Mouse (Mus musculus): ENCODE measurements around the gene Rcan2. TPM values are rescaled to one million over a fixed set of nuclear protein-coding genes. Genes with fewer than 3 reads are reported as not detected.

The Rcan2 gene
- total RNA-seq, 1 experiment from 2014 or later = not detected

DNA sequence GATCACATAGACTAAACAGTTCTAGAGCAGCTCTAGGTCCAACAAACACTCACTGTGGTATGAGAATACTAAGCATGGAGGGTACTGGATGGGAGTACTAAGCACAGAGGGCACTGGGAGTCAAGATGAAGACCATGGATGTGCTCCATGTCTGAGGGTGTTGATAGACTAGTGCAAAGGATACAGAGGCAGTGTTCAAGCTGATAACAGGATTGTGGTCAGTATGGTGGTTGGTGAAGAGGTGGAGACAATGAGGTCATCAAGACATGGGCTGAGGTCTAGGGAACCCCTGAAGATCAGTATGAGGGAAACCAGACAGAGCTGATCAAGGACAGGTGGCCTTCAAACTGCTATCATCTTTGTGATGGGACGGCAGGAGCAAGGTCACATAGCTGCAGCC lies 99.0 kb downstream of the Rcan2 start:
- no peak for ATAC-seq (replicated peaks; ENCODE audit: insufficient number of reproducible peaks, low FRiP score, low TSS enrichment, poor library complexity, severe bottlenecking)

DNA sequence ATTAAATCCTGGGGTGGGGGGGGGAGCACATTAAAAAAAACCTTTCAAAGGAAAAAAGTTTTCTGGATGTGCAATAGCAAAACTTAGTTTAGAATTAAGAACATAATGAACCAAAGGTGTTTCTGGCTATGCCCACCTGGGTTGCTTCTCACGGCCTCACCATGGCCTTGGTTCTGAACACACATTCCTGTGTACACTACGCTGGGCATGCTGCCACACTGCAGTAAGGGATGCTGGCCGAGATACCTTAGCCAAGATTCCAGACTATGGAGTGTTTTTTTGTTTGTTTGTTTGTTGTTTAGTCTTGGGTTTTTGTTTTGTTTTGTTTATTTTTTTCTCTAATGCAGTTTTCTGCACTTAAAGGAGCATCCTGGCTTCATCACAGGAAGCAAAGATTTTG lies 100.3 kb downstream of the Rcan2 start:
- ATAC-seq (replicated peaks; ENCODE audit: insufficient number of reproducible peaks, low FRiP score, low TSS enrichment, poor library complexity, severe bottlenecking) = no peak

DNA sequence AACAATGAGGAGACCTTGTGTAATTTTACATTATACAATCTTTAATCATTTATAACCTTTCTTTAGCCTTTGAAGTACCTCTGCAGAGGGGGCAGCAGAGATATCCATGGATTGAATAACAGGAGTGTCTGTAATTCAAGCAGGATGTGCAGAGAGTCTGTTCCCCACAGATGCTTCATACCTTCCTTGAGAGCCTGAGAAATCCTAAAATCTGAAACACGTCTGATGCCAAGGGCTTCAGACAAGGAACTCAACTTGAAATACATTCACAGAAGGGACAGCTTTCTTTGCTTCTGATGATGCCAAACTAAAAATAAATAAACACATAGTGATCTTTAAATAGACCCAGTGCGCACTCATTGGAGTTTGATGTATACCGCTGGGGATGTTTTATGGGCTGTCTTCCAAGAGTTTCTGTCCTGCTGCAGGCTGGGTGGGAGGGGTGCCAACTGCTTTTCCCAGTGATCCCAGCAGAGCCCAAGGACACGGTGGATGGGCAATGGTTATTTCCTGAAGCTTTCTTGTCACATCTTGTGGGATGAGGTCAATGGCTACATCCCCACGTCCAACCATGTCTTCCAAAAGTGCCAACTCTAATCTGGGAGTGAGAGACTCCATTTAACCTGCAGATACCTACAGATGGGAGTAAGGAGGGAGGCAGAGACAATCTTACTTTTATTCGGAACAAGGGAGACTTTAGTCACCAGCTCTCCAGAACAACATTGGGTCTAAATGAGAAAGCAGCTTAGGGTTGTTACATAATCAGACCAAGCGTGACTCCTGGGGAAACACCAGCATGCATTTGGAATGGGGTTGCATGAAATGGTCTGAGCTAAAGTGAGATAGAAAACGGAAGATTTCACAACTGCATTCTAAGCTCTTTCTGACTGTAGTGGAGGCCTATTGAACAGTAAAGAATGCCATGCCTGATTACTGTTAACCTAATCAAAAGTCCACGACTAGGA lies 102.9 kb downstream of the Rcan2 start:
- no peak for ATAC-seq (replicated peaks; ENCODE audit: insufficient number of reproducible peaks, low FRiP score, low TSS enrichment, poor library complexity, severe bottlenecking)

DNA sequence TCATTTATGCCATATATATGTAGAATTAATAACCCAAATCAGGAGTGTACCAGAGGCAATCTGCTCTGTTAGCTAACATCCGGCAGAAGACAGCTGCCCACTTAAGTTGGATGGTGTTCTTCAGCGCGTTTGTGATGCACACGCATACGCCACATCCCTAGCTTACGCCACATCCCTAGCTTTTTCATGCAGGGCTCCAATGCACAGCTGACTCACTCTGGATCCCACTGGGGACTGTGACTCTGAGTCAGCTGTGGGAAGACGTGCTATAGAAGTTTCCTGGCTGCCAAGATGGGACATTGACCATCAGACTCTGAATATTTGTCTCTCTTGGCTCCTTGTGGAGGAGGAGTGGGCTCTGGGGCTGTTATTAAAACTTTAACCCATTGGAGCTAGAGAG lies 103.7 kb downstream of the Rcan2 start:
- no peak for ATAC-seq (replicated peaks; ENCODE audit: insufficient number of reproducible peaks, low FRiP score, low TSS enrichment, poor library complexity, severe bottlenecking)

DNA sequence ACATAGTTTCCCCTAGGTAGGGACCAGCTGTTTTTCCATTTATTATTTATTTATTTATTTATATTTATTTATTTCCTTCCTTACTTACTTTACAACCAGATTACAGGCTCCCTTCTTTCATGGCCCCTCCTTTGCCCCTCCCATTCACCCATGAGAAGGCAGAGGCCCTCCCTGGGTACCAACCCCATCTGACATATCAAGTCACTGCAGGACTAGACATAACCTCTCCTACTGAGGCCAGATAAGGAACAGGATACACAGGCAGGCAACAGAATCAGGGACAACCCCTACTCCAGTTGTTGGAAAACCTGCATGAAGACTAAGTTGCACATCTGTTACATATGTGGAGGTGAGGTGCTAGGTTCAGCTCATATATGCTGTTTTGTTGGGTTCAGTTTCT lies 105.6 kb downstream of the Rcan2 start:
- no peak for ATAC-seq (replicated peaks; ENCODE audit: insufficient number of reproducible peaks, low FRiP score, low TSS enrichment, poor library complexity, severe bottlenecking)

- no peak for ATAC-seq (replicated peaks; ENCODE audit: insufficient number of reproducible peaks, low FRiP score, low TSS enrichment, poor library complexity, severe bottlenecking)
These were observed 115.0 kb downstream of the Rcan2 start for GRCm38 (mm10) chr17:43916128-43916527.

DNA sequence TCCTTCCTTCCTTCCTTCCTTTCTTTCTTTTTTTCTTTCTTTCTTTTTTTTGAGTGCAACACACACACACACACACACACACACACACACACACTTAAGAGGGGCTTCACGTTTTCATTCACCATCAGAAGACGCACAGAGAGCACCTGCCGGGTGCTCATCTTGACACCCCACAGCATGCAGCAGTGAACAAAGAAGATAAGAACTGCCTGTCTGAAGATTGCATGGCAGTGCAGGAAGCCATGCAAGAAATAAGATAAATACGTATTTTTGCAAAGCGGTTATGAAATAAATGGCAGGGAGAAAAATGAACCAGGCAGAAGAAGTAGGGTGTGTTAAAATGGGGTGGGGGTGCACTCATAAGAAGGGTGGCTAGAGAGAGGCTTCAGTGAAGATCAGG lies 116.0 kb downstream of the Rcan2 start:
- ATAC-seq (replicated peaks; ENCODE audit: insufficient number of reproducible peaks, low FRiP score, low TSS enrichment, poor library complexity, severe bottlenecking) = no peak

GRCm38 (mm10) chr17:43929856-43930255 lies 128.7 kb downstream of the Rcan2 start:
- ATAC-seq (replicated peaks; ENCODE audit: insufficient number of reproducible peaks, low FRiP score, low TSS enrichment, poor library complexity, severe bottlenecking) = no peak

DNA sequence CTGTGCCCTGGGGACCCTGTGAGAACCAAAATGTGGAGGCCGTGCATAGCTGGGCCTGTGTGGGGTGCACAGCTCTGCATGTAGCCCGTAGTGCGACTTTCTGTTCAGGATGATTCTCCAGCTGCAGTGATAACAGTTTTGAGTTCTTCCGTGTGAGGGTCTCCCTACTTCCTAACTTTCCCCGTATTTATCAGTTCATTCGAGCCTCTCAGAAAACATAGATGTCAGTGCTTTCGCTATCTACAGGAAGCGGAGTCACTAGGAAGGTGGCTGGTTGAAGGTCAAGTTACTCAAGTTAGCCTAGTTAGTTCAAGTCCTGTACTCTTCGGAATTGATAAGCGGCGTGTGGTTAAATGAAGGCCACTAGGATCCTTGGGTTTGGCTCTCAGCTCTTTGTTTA lies 130.6 kb downstream of the Rcan2 start:
- ATAC-seq (replicated peaks; ENCODE audit: insufficient number of reproducible peaks, low FRiP score, low TSS enrichment, poor library complexity, severe bottlenecking) = no peak

GRCm38 (mm10) chr17:43934056-43934455 lies 132.9 kb downstream of the Rcan2 start:
- ATAC-seq (replicated peaks; ENCODE audit: insufficient number of reproducible peaks, low FRiP score, low TSS enrichment, poor library complexity, severe bottlenecking) = no peak

DNA sequence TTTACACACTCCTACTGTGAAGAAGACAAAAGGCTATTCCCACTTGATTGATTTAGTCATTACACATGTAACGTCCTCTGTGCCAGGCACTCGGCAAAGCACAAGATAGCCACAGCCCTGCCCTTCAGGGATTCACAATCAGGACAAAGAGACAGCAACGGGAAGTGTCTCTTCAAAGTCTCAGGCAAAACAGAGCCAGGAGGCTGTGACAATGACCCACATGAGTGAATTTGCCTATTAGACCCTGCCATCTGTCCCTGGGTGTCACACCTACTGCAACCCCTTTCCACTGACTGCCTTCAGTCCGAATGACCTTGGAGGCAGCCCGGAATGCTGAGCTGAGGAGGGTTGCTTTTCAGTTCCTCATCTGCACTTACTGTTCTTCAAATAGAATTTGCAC lies 151.1 kb downstream of the Rcan2 start:
- ATAC-seq (replicated peaks; ENCODE audit: insufficient number of reproducible peaks, low FRiP score, low TSS enrichment, poor library complexity, severe bottlenecking) = no peak

DNA sequence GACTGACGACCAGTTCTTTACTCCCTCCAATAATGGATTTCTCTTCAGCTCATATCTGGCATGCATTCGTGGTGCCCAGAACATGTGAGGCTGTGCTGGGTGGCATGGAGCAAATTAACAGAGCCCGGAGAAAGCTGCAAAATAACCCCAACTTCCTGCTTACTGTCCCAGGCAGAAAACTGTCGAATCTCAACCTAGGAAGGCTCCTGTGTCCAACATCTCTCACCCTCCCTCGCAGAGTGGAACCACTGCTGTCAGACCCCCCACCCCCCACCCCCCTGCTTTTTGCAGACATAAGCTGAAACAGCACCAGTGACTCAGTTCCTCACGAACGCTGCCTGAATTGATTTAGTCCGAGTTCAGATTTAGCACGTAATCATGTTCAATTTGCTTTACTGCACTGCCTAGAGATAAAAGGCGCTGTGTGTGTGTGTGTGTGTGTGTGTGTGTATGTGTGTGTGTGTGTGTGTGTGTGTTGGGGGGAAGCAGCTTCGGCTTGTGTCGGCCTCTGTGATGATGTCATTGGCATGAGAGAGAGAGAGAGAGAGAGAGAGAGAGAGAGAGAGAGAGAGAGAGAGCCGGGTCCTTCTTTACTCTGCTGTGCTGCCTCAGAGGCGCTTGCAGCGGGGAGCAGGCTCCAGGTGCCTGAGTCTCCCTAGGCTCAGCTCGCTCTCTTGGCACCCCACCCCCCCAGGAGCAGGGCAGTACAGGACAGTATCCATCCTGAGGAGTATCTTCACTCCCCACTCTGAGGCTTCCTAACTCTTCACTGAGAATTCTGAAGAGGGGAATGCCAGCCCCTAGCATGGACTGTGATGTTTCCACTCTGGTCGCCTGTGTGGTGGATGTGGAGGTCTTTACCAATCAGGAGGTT lies 151.7 kb downstream of the Rcan2 start:
- ATAC-seq (replicated peaks; ENCODE audit: insufficient number of reproducible peaks, low FRiP score, low TSS enrichment, poor library complexity, severe bottlenecking) = no peak

DNA sequence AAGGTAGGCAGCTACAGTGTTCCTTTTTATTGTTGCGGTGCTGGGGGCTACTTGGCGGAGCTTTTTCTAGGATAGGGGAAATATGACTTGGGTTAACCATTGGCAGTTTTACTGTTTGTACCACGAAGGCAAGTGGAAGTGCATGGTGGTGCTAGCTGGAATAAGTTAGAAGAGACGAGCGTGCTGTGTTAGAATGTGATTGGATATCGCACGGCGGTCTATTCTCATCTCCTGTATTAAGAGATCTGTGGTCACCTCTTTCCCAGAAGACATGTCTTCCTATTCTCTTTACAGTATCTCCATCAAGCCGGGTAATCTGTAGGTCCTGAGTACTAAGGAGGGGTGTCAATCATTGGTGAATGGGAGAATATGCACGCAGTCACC lies 152.4 kb downstream of the Rcan2 start:
- ATAC-seq (replicated peaks; ENCODE audit: insufficient number of reproducible peaks, low FRiP score, low TSS enrichment, poor library complexity, severe bottlenecking) = no peak

DNA sequence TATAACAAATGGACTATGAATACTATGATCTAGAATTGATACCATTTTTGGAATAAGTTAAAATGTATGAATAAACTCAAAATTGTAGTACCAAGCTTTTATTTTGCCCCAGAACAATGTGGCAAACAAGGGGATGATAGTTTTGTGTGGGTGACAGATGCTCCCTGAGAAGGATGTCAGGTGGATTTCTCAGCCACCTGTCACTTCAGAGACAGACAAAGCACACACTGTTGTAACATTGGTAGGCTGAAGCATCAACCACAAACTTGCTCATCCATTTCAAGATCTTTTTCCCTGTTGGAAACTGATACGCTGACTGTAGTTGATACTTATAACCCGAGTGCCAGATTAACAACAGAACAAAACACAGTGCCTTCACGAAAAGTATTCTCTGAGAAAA lies 158.6 kb downstream of the Rcan2 start:
- ATAC-seq (replicated peaks; ENCODE audit: insufficient number of reproducible peaks, low FRiP score, low TSS enrichment, poor library complexity, severe bottlenecking) = no peak

- no peak for ATAC-seq (replicated peaks; ENCODE audit: insufficient number of reproducible peaks, low FRiP score, low TSS enrichment, poor library complexity, severe bottlenecking)
These were observed 168.8 kb downstream of the Rcan2 start for GRCm38 (mm10) chr17:43969943-43970342.

- no peak for ATAC-seq (replicated peaks; ENCODE audit: insufficient number of reproducible peaks, low FRiP score, low TSS enrichment, poor library complexity, severe bottlenecking)
These were observed 176.4 kb downstream of the Rcan2 start for GRCm38 (mm10) chr17:43977572-43977971.

DNA sequence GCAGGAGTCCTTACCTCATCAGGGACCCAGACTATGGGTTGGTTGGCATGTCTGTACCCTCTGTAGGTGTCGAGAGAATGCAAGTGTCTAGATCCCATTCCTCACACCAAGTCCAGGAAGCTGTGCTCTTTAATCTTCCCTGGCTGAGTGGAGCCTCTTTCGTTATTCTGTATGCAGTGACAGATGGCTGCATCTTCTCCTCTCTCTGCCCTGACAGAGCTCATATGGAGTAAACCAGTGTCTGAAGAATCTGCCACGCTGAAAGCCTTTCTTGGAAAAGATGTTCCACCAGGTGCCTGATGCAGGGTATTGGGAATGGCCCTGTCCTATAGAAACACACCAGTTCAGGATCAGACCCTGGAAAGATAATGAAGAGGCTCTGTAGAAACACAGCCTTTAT lies 178.8 kb downstream of the Rcan2 start:
- ATAC-seq (replicated peaks; ENCODE audit: insufficient number of reproducible peaks, low FRiP score, low TSS enrichment, poor library complexity, severe bottlenecking) = no peak

DNA sequence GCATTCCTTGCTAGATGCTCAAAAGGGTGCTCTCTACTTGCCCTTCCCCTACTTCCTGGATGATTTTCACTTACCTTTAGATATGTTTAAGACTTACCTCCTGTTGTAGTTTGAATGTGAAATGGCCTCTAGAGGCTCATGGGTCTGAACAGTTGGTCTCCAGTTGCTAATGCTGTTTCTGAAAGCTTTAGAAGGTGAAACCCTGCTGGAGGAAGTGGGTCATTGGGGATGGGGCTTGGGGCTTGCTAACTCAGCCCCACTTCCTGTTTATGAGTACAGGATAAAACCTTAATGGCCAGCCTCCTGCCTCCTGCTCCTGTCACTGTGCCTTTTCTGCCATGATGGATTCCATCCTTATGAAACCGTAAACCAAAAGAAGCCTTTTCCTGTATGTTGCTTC lies 181.4 kb downstream of the Rcan2 start:
- ATAC-seq (replicated peaks; ENCODE audit: insufficient number of reproducible peaks, low FRiP score, low TSS enrichment, poor library complexity, severe bottlenecking) = no peak

GRCm38 (mm10) chr17:43989334-43989945 lies 188.3 kb downstream of the Rcan2 start:
- ATAC-seq (replicated peaks; ENCODE audit: insufficient number of reproducible peaks, low FRiP score, low TSS enrichment, poor library complexity, severe bottlenecking) = no peak
